Mouse (Mus musculus) kidney, postnatal 4 days (tissue): ENCODE results near the gene Gm3047.
"Not testable (repeated sequence)": the region's sequence is repeated elsewhere in the genome, so short reads cannot be mapped to it uniquely, and the experiment has no call there.

ENCODE experiments used
- DNase-seq, 2 experiments: peaks; one replicate each; pipeline ENCODE4 v3.0.0; 2021; ENCODE audit warnings: mixed read lengths in 2 of 2

Gm3047 gene

GRCm38 (mm10) chr14:4555105-4555504 lies at the start of gene Gm3047:
Gene Gm3047 (plus strand): TSS chr14:4555405.
- not testable (repeated sequence) for DNase-seq
